Mouse (Mus musculus) R1 (cell line): ENCODE results near the gene Rhbdf2.
A peak's percentile ranks its signal among the peaks of the same experiment; 100 is the strongest.

Source experiments
- DNase-seq: peaks from one replicate; pipeline ENCODE4 v3.0.0-alpha.2; 2018; ENCODE audit warnings: low read depth, low spot score

Gene Rhbdf2

DNA sequence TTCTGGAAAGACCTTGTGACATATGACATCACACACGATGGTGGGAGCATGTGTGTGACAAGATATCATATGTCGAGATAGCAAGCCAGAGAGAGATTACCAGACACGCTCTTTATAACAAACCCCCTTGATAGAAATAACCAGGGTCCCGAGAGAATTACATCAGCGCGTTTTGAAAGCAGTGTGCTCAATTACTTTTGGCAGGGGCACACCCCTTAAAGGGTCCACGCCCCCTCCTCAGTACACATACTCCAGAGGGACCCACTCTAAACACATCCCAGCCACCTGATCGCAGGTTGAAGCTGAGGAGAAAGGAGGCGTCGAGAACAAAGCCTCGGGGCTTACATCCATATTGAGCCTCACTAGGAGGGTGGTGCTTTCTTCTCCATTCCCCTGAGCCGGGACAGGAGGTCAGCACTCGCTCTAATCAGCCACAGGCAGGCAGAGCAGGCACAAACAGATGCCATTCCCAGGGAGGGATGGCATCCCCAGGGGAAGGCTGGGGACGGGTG is 37.7 kb downstream of the Rhbdf2 start:
- no peak for DNase-seq

DNA sequence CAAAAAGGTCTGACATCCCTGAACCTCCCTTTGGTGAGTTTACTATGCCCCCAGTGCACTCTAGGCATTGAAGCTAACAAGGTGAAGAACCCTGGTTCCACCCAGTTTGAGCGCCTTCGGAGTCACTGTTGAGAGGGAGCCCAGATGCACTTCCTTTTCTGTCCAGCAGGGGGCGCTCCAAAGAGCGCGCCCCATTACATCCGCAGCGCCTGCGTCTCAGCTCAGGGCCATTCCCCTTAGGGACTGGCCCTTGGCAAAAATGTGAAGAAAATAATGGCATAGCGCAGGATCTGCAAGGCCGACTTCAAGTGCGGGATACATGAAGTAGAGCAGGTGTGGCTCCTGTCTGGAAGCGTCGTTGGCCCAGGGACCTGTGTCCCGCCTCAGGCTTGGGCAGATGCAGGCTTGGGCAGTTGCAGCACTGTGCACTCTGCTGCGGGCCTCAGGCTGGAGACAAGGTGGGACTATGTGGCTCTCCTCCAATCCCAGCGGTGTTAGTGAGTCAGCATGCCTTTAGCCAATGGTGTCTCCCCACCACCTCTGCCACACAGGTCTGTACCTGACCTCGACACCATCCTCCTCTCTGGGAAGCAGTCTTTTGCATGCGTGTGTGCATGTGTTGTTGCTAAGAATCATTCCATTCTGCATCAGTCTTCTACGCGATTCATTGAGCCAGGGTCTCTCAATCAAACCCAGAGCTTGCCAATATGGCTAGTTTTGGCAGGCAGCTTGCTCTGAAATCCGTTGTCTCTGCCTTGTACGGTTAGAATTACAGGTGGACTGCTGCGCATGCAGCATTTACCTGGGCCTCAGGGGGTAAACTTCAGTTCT is 39.8 kb downstream of the Rhbdf2 start:
- DNase-seq = peak; percentile 89

DNA sequence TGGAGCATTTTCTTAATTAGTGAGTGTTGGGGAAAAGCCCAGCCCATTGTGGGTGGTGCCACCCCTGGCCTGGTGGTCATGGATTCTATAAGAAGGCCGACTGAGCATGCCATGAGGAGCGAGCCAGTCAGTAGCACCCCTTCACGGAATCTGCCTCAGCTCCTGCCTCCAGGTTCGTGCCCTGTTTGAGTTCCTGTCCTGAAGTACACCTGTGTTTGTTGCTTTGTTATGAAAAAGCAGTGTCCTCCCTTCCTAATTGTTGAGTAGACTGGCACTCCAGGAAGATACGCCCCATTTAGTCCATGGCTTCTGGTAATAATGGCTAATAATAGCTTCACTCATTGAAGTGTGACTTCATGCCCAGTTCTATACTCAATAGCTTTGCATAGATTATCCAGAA is 40.5 kb downstream of the Rhbdf2 start, which contains the start of gene Aanat:
Gene Aanat (plus strand): TSS at position 123 of the 400 bp plus-strand sequence.
- DNase-seq = peak; percentile 71

DNA sequence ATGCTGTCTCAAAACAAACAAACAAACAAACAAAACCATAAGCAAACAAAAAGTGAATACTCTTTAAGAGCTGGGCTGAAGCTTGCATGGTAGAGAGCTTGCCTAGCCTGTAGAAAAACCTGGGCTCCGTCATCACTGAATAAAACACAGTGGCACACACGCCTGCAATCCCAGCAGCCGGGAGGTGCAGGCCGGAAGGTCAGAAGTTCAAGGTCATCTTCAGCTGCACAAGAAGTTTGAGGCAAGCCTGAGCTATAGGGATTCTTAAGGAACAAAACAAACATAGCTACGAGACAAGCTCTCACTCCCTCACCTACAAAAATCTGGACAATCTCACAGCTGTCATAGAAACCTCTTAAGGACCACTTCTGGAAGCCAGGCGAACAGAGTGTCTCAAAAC is 41.1 kb downstream of the Rhbdf2 start:
- DNase-seq = peak; percentile 89

DNA sequence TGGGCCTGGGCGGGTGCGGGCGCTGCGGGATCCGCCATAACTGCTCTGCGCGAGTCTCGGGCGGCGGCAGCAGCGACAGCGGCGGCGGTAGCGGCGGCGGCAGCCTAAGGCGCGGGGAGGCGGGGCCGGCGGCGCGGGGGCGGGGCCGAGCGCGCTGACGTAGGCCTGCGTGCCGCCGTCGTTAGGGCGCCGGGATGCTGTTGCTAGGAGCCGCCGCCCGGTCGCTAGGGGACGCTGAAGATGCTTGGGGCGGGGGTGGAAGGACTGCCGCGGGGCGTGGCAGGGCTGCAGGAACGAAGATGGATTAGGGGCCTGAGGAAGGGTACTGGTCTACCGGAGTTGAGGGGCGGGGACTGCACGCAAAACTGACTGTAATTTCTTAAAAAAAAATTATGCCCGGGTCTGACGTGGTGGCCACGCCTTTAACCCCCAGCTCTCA is 45.4 kb downstream of the Rhbdf2 start, which contains the start of gene Ube2o:
Gene Ube2o (minus strand): TSS at position 72 of the 439 bp plus-strand sequence.
- DNase-seq = peak; percentile 91

DNA sequence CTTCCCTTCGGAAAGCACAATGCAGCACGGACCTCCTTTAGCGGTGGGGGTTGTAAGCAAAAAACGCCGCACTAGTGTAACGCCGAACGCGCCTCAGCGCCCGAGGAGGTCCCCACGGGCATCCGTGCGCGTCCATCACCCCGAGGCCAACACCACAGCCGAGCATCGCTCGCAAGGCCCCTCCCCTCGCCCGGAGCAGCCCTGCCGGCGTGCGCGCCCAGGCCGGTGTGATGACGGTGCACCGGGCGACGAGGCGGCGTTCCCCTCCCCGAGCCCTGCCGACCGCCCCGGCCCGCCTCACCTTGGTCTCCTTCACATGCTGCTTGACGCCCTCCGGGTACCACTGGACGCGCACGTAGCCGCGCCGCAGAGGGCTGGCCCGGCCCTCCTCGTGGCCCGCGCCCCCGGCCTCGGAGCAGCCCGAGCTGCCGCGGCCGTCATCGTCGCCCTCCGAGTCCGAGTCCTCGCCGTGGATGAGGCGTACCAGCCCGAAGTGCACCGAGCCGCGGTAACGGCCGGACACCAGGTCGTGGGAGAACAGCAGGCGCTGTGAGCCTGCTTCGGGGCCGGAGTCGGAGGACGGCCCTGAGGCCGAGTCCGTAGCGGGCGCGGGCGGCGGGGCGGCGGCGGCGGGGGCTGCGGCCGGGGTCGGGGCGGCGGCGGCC is 46.0 kb downstream of the Rhbdf2 start:
- DNase-seq = peak; percentile 32

DNA sequence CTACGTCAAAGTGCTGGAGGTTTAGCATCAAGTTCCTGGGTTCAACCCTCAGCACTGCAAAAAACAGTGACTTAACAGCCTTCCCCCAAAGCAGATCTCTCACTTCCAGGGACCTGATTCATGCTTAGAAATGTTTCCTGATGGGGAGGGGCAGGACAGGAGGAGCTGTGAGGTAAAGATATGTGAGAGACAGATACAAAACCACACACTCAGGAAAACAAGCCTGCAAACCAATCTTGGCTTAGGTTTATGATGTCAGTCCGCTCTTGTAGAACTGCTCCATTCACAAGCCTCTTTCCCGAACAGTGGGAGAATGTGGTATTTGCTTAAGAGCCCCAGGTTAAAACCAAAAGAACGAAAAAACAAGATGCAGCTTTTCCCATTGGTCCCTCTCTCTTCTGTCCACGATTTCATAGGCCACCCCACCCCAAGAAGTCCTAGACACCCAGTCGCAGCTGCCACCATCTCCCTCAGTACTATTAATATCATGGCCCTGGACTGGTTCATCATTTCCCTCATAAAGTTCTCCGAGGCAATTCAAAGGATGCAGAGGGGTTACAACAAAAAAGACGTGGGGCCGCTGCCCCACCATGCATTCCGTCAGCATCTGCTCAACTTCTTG is 46.7 kb downstream of the Rhbdf2 start:
- DNase-seq = no peak

DNA sequence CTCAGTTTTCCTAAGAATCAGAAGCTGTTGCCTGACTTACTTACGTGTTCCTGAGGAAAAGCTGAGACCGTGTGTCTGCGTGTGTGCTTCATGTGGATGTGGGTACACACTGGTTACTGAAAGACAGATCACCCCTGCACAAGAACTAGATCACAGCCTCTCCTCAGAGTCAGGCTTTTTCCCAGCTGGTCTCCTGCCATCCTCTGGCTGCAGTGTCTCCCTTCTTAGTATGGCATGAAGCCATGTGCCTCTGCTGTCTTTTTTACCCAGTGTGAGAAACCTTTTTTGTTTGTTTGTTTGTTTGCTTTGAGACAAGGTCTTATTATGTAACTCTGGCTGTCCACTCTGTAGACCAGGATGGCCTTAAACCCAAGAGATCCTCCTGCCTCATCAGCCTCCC is 47.5 kb downstream of the Rhbdf2 start:
- no peak for DNase-seq

DNA sequence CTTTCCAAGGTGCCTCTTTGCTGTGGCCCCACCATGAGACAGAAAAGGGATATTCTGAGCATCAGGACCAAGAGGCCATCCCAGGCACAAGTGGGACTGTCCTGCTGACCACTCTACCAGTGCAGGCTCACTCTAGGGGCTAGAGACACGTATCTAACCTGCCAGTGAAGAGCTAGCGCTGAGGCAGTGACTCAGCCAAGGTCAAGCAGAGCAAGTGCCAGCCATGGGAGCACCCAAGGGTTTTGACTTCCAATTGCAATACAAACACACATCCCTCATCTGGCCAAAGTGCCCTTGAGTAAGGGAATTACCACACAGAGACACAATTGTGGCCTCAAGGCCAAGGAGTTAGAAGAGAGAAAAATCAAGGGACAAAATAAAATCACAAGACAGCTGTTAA is 51.4 kb downstream of the Rhbdf2 start:
- no peak for DNase-seq

DNA sequence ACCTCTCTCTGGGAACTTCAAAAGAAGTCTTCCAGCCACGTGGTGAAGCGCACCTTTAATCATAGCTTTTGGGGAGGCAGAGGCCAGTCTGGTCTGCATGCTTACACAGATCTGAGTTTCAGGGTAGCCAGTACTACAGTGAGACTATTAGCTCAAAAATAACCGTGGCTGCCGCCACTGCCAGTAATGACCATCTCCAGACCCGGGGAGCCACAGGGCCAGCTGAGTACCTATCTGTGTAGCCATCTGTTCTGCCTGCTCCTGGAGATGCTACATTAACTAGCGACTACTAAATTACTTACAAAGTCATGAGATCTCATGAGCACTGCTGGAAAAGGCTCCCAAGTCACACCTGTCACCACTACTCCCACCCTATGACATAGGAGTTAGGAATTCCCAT is 51.8 kb downstream of the Rhbdf2 start:
- DNase-seq = no peak

DNA sequence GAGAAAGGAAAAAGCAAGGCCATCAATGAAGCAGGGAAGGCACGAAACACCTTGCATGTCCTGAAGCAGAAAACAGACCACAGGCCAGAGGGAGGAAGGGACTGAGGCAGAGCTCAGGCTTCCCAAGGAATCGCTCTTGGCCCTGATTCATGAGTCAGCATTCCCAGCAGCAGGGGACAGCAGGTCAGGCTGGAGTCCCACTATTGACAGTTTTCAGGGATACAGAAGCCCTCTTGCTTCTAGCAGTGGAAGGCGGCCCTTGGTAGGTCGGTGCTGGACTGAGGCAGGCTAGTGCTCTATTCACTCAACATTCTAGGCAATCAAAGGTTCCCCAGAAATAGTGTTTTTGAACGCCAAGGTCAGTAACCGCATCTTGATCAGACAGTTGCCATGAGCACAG is 52.3 kb downstream of the Rhbdf2 start:
- DNase-seq = no peak

DNA sequence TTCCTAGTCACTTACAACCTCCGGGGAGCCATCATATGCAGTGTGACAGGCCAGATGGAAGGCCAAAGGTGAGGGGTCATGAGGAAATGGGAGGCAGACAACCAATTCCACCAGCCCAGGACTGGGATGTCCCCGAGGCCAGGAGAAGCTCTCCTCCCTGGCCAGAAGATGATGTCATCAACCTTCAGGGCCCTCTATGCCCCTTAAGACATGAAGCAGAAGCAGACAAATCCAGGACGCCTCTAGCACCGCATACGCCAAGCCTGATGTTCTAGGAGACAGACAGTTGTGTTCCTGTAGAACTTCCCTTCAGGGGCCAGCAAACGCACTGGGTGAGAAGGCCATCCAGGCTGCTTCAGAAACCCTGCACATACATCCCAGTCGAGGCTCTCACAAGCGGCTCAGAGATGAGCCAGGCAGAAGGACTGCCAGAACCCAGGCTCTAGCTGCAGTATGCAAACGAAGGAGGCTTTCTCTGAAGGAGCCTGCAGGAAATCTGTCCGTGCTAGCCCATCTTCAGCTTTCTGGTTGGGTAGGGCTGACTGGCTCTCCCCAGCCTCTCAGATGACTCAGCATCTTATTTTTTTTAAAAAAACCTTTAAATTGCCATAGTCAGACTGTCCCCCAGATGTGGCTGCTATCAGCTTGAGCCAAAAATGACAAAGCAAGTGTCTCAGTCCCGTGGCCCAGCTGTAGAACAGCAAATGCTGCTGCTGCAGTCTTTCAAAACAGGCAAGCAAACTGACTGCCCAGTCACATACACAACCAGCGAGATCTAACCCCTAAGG is 53.9 kb downstream of the Rhbdf2 start:
- peak; percentile 36 for DNase-seq

DNA sequence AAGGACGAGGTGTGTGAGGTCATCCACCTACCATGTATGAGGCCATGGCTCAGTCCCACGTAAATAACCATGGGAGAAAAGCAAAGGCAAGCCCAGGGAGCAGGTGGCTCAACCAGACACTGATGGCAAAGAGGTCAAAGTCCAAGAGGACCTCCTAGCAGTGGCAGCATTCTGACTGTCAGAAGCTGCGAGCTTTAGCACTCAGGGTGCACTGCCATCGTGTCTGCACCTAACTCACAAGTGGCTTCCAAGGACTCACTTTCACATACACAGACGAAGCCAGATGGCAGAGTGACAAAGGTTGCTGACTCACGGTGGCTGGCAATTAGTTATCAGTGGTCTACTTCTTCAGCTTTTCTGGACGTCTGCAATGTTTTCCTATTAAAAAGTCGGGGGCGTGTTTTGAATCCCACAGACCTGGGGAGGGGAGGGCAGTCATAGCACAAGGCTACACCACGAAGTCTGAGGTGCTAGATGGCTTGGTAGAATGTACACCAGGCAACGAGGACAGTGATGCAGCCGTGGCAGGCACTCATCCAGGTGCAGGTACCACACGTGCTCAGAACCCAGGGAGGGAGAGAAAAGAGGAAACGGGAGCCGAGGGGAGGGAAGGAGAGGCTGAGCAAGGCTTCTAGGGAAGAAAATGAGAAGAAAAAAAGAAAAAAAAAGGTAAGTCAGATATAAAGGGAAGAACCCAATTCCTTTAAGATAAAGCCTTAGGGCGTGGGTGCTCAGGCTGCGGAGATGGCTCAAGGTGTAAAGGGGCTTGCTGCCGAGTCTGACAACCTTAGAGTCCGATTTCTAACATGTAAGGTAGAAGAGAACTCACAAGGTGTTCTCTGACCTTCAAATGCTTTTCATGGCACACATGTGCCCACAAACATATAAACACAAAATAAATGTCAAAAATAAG is 54.8 kb downstream of the Rhbdf2 start:
- no peak for DNase-seq

DNA sequence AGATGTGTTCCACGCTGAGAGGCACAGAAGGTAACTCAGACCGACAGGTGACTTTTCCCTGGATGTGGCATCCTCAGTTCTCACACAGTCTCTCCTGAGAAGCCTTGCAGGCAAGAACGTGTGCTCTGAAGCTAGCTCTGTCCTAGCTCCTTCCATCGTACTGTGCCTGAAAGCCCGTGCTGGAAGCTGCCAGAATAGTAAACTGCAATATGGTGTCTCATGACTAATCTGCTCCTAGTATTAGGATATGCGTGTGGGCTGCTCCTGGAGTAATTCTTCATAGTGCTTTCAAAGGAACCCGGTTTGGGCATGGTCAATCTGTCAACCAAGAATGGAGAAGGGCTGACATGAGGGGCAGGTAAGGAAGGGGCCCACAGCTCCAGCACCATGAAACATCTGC is 56.0 kb downstream of the Rhbdf2 start:
- DNase-seq = no peak

DNA sequence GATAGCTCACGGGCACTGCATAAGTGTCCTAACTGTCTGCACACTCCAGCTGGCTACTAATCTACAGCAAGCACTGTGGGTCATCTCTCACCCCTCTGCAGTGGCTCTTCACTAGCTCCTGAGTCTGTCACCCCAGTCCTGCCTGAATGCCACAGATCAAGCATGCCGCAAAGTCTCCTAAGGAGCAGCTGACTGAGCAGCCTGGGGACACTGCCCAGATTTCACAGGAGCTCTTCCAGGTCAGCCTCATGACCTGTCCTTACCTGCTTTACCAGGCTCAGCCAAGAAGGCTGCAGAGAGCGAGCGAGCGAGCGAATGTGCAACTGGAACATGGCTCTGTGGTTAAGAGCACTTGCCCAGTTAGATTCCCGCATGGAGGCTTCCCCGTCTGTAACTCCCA is 59.3 kb downstream of the Rhbdf2 start:
- no peak for DNase-seq

DNA sequence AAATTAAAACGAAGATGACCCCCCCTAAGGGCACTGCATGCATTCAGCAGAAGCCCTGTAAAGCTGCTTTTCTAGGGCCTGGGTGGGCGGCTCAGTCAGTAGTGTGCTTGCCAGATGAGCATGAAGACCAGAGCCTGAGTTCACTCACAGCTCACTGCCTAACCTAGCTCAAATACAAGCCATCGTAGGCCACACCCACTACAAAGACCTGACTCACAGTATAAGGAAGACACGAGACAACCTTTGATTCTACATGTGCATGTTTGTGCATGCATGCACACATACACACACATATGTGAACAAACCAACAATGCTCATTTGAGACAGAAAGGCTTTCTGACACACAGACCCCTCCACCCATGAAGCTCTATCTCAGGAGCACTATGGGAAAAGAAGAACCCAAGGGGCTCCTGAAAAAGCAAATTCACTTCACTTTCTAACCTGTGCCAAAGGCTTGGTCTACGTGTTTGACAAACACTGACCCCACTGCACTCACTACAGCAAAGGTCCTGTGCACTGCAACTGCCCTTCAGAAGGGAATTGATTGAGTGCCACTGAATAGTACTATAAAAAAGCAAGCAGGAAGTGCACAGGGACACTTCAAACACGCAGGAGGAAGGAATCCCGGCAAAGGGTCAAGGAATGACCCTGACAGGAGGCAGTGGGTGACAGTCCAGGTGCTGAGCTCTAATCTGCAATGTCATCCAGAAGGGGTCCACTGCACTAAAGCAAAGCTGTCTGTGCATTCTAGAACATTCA is 61.4 kb downstream of the Rhbdf2 start:
- no peak for DNase-seq

DNA sequence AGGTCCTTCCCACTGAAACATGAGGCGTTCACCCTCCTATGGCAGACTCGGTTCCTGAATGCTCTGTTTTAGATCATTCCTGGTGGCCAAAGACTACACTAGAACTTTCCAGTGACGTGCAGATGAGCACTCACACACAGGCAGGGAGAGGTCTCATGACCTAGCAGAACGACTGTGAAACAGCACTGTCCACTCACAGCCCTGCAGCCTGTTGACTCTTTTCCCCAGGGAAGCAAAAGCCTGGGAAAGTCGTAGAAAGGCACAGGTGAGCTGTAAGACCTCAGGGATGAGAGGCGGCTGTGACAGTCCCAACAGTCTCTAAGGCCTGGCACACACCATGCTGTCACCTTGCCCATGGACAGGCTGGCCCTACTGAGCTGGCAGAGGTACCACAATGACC is 70.5 kb downstream of the Rhbdf2 start:
- DNase-seq = no peak

DNA sequence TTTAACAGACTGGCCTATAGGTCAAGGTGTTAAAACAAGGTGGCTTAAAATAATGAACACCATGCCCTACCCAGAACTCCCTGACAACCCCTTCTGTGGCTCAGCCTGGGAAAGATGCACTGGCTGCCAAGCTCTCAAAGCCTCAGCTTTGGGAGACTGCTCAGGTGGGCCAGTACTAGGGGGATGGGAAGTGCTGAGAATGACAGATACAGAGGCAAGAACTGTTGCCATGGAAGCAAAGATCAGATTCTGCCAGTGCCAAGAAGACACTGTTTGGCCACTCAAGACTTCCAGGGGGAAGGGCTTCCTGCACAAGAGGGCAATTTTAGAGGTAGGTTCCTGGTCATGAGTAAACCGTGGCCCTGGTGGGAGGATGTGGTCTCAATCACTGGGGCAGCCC is 71.2 kb downstream of the Rhbdf2 start:
- DNase-seq = no peak

DNA sequence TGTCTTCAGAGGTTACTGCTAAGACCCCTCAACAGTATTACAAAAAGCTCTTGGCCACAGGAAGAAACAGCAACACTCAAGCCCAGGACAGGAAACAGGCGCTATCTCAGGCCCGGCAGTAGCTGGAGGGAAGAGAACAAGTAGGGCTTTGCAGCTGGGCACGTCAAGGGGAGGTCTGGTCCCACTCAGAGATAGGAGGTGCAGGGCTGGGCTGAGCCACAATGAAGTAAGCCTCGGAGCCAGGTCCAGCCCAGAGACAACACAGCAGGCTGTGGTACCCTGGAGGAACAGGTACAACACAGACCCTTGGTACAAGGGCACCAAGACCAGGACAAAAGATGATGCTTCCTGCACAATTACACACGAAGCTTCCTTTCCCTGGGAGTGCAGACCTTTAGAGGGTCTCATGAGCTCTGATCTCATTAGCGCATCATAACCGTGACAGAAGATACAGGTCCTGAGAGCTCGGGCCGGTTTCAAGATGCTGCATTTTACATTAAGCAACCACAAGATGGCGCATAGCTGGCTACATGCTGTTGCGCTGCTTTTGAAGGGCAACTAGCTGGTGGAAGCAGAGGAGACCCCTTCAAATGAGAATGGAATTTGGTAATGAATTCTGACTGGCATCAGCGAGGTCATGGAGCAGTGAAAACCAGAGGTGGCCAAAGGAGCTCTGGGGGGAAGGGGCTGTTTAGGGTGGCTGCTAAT is 72.5 kb downstream of the Rhbdf2 start:
- peak; percentile 76 for DNase-seq
